Mouse (Mus musculus): ENCODE data around the gene Tepp. TPM values are rescaled to one million over a fixed set of nuclear protein-coding genes. Genes with fewer than 3 reads are reported as not detected.
A peak's percentile ranks its signal among the peaks of the same experiment; 100 is the strongest.

Gene Tepp
- total RNA-seq, 1 experiment from 2014 or later, result not detected

DNA sequence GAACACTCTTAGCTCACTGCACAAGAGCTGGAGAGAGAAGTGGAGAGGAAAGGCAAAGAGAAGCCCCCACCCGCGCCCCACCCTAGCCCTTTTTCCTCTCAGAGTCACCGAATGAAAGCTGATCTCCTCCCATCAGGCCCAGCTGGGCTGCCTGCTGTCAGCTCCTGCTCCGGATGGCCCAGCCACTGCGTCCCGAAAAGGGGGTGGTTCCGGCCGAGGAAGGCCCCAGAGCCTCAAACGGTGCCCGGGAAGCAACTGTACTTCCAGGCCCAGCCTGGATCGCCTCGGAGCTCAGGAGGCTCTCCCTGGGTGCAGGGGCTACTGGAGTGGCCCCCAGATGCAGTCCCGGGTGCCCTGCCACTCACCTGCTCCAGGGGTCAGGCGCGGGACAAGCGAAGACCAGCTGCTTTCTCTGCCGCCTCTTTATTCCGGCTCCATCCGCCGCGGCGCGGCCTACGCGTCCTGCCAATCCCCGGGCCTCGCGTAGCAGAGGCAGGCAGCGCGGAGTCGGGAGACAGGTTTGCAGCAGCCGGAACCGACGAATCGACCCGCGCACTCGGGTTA is 20.9 kb downstream of the Tepp start:
- peak; percentile 84 for DNase-seq

DNA sequence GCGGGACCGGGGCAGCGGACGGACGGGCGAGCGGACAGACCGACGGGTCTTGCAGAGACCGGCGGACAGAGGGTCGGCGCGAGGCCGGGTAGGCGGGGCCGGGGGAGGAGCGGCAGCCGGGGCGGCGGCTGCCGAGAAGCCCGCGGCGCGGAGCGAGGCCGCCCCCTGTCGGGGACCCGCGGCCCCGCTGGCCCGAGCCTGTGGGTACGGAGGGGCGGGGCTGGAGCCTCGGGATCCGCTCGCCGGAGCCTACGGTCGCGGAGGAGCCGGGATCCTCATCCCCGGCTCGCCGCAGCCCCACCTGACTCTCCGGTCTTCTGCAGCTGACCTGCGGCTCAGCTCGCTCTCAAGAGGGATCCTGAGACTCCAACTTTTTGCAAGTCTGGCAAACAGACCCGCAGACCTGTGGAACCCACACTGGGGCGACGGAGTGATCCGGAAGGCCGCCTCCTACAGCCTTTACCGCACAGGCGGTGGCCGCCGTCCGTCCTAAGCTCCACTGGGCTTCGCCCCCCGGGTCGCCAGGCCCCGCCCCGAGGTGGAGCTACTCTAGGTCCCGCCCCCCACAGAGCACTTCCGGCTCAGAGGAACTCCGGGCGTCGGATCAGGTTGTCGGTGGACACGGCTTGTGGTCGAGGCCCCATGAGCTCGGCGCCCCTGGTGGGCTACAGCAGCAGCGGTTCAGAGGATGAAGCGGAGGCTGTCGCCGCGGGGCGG is 21.5 kb downstream of the Tepp start, which contains the start of the genes Zfp319 and Usb1:
TSS of gene Zfp319 (minus strand) at position 231 of the 717 bp plus-strand sequence.
TSS of gene Usb1 (plus strand) at position 565 of the 717 bp plus-strand sequence.
- DNase-seq, result peak; percentile 98

DNA sequence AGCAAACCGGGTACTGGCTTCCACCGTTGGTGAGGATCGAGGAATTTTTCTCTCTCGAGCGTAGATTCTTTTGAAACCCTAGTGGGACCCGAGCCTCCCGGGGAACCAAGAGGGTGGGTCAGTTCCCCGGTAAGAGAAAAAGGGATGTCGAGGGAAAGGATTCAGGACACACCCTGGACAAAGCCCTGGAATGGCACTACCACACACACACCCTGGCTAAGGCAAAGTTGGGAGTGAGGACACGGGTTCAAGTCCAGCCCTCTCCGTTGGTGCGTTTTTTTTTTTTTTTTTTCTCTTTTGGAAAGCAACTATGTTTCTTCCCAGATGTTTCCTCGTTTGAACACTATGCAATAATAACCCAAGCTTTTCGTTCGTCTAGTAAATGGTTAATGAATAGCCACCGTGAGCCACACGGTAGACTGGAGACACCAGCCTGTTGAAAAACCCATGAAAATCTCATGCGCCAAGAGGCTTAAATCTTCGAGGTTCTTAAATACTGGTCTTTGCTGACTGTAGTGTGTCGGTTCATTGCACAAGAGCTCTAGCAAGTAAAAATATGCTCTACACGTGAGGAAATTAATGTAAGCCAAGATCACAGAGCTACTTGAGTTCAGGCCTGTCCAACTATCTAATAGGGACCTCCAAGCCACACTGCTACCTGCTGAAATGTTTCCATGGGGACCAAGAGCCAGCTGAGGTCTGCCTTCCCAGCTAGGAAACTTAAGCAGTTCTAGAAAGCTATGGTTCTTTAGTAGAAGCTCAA is 22.3 kb downstream of the Tepp start:
- no peak for DNase-seq

DNA sequence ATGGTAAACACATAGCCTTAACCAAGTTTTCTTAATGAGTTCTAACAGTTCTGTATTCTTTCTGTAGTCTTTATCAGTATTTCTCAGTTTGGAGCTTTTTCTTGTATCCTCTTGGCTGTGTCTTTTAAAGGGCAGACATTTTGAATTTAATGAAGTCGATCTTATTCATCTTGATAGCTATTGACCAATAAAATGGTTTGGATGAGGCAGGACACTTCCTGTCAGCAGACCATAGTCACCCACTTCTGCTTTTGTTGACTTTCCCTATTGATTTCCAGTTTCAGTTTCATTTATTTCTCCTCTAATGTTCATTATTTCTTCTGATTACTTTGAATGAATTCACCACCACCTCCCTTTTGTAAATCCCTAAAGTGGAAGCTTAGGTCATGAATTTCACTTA is 25.3 kb downstream of the Tepp start:
- DNase-seq, result no peak

DNA sequence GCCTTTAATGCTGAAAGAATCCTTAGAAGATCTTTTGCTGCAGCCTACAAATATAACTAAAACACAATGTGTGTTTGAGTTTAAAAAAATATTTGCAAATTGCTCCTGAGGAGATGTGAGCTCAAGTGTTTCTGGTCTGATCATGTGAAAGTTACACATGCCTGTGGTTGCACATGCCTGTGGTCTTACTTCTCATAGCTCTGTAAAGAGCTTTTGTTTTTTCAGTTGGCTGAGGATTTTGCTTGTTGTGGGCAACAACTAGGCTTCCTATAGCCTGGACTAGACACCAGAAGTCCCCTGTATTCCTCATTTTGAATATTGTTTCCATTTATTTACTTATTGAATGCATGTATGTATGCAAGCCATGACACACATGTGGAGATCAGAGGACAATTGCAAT is 26.0 kb downstream of the Tepp start:
- no peak for DNase-seq

DNA sequence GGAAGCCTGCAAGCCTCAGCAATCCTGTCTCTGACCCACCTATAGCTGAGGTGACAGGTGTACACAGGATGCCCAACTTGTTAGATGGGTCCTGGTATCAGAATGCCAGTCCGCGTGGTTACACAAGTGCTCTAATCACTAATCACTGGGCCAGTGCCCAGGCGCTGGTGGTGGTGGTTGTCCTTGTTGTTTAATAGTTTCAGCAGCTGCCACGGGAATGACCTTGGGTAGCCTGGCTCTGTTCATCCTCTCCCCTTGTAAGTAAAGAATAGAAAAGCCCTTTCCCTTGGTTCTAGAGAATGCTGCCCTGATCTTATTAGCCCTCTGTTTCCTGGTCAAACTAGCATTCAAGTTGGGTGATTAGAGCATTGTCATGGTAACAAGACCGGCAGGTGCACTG is 31.4 kb downstream of the Tepp start:
- peak; percentile 63 for DNase-seq

DNA sequence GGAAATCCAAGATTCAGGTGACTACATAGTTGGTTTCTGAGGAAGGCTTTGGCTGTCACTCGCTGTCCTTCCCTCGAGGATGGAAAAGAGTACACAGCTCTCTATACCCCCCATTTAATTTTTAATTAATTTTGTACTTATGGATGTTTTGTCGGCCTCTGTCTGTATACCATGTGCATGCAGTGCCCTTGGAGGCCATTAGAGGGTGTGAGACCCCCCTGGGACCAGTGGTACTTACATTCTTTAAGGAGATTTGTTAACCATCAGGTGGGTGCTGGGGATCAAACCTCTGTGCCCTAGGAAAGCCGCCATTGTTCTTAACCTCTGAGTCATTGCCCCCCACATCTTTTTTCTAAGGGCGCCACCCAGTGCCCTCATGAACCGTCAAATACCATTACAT is 34.3 kb downstream of the Tepp start:
- no peak for DNase-seq

DNA sequence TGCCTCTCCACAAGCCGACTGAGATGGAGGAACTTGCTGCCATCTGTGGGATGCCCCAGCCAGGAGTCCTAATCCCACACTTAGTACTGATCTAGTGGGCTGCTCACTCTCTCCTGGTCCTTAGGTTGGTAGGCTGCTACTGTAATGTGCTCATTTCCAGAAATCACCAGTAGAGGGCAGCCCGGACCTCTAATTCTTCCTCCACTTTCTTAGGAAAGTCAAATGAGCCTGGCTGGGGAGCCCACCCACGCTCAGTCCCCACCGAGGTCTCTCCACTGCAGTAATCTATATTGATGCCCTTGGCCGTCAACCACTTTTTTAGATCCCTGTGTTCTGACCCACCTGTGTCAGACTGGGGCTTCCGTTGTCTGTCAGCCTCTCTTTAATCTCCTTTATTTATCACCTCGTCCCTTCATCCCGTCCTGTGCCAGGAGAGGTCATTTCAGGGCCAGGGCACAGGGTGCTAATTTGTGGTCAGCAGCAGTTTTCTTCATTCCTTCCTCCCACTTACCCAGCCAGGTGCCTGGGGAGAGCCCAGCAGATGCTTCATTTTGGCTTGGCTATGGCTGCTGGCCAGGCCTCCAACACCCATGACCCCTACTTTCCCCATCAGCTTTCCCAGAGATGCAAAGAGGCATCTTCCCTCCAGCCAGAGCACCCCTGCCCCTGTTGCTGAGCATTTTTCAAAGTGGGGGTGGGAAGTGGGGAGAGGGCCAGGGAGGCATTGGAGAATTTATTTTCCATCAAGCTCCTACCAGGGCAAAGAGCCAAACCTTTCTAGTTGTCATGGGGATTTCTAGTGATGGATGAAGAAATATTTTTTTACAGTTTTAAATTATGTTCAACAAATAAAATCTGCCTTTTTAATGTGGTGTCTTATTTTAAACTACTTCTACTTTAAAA is 36.5 kb downstream of the Tepp start:
- DNase-seq, result peak; percentile 77

DNA sequence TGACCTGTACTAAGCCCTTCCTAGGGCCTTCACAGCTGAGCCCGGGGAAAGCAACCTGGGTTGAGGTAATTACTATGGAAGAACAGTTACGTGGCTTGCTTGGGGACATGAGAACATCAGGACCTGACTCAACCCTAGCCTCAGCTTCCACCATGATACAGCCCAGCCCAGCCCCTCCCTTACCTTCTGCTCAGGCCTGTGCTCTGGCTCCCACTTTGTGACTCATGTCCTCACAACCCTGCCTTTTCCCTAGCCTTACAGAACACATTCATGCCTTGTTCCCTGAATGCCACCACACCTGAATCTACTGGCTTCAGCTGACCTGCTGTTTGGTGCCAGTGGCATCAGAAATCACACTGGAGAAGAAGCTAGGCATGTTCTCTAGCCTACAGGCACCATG is 38.0 kb downstream of the Tepp start:
- DNase-seq, result no peak

DNA sequence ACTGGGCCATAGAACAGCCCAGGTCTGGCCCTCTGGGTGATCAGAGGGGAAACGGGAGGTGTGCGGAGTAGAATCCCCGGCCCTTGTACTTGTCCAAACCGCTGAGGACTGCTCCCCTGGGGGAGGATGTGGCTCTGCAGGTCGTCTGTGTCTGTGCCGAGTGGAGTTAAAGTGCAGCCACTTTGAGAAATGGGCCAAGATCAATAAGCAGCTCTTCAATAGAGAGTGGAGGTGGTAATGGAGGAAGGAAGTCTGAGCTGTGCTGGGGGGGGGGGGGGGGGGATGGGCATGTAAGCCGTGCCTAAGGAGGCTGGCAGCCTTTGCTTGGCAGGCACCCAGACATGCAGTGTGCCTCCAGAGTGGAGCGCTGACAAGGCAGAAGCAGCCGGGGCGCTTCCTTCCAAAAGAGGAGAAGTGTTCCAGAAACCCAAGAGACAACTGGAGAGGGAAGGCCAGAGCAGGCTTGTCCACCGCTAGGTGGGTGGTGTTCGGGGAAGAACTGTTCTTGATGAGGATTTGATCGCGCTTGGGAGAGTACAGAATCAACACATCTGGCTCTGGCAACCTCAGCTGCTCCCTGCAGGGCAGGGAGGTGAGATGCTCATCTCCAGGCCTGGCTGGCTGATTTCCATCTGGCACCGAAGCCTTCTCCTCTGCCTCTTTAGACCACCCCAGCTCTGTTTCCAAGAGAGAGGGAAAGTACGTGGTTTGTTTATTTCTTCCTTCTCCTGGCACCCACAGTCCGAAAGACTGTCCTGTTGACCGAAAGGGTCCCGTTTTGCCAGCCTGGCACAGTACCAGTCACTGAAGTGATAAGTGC is 38.7 kb downstream of the Tepp start:
- DNase-seq, result peak; percentile 75

DNA sequence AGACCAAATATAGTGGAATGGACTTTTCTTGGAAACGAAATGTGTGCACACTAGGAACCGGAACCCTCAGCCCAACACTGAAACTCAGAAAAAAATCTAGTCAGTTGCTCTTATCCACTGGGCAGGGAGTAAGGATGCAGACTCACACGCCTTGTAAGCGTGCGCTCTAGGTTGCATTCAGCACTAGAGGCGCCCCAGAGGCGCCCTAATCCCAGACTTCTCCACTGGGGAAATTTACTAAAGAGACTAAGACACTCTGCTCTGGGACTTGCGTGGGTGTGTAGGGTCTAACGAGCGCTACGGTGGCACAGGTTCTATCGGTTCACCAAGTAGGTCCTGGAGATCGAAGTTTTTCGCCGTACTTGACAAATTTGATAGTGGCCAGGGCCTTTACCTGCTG is 41.1 kb downstream of the Tepp start:
- DNase-seq, result no peak

DNA sequence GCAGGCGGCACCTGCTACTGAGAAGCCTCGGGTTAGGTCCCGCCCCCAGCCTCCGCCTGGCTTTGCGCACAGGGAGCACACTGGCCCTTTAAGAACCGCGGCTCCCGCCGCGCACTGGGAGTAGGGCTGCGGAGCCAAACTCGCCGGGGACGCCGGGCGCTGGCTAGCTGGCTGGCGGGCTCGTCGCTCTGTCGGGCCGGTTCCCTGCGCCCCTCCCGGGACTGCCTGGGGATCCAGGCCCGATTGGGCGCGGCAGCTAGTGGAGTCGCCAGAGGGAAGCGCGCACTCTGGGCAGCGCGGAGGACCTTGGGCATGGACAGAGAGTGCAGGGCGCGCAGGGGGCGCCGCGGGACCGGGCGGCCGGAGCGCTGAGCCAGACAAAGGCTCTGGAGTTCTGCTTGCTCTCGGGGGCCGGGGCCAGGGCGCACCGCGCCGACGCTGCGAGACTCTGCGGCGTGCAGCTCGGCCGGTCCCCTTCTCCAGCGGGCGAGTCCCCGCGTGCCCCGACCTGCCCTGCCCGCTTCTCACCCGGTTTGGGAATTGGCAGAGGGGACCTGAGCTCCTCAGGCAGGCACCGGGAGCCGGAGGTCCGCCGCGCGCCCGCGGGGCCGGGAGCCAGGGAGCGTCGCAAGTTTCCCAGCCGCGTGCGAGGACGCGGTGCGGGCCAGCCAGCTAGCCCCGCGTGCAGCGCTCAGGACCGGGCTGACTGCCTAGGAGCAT is 41.9 kb downstream of the Tepp start, which contains the start of gene Mmp15:
TSS of gene Mmp15 (plus strand) at position 118 of the 720 bp plus-strand sequence.
- peak; percentile 84 for DNase-seq

DNA sequence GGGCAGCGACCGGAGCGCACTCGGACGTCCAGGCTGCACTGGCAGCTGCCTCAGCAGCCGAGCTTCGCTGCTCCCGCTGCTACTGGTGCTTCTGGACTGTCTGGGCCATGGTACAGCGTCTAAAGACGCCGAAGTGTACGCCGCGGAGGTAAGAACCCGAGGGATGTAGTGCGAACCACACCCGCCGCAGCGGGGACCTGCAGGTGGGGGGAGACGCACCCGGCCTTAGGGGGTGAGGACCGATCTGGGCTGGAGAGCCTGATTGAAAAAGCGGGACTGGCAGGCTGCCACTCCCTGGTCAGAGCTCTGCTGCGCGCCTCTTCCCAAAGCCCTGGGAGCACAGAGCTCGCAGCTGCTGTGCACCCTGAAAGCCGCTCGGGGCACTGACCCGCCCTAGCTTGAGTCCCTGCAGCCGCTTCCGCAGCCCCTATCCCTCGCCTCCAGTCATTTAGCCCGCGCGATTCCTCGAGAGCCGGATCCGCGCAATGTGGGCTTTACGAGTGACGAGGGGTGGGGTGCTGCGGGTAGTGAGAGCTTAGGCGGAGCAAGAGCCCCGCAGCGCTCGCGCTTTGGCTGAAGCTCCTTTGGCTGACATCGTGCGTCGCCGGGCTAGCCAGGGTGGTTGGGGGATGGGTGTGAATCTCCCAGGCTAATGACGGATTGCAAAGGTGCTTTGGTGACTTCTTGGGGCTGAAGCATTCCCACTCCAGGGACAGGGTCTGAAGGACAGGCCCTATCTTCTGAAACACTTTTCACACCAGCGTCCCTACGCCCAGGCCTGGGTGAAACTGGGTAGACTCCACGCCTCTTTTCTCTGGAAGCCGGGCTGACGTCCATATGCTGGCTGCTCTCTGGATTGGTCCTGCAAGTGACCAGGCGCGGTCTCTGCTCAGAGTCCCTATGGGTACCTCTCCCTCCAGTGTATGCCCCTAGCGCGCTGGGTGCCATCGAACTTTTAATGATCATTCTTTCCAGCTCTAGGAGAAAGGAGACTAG is 42.8 kb downstream of the Tepp start:
- peak; percentile 61 for DNase-seq

DNA sequence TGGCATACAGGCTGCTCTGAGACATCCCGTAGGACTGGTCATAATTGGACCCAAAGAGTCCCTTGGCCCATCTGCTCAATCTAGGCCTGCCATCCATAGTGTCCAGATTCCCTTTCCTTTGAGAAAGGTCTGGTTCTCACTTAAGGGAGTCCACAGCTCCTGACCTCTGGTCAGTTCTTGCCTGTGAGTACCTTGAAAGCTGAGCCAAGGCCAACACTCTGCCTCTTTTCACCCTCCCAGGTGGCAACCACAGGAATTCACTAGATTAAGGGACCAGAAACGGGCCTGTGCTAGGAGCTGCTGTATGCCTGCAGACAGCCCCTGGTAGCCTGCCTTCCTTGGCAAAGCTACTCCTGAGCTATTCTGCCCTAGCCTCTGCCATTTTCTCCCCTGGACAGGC is 44.2 kb downstream of the Tepp start:
- DNase-seq, result no peak

DNA sequence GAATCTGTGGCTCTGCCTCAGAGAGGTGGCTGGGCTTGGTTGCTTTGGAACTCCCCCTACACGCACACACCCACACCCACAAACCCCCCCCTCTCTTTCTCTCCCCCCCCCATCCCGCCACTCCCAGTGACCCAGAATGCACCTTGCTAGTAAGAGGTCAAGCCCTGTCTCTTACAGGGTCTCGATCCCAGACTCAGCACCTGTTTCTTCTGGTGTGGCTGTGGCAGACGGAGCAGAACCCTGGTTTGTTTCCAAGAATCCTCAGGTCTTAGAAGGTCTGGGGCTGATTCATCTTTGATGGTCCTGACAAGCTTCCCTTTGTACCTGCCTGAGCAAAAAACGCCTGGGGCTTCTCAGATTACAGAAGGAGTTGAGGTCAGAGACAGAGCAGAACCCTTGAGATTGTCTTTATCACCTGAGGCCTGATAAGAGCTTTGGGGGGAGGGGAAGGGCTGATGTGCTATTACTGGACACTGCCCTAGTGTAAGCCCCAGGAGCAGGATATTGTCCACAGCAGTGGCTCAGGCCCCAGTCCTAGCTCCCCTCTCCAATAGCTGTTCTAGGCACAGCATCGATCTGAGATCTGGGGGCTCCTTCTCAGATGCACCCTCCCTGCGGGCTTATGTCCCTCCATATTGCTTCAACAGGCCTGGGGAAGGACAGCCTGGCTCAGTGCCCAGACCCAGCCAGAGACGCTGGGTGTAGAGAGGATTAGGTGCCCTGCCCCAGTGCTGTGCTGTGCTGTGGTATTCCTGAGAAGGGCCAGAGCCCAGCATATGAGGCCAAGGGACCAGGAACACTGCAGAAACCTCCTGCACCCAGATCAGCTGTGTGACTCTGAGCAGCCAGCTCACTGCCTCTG is 48.4 kb downstream of the Tepp start:
- DNase-seq, result peak; percentile 53

DNA sequence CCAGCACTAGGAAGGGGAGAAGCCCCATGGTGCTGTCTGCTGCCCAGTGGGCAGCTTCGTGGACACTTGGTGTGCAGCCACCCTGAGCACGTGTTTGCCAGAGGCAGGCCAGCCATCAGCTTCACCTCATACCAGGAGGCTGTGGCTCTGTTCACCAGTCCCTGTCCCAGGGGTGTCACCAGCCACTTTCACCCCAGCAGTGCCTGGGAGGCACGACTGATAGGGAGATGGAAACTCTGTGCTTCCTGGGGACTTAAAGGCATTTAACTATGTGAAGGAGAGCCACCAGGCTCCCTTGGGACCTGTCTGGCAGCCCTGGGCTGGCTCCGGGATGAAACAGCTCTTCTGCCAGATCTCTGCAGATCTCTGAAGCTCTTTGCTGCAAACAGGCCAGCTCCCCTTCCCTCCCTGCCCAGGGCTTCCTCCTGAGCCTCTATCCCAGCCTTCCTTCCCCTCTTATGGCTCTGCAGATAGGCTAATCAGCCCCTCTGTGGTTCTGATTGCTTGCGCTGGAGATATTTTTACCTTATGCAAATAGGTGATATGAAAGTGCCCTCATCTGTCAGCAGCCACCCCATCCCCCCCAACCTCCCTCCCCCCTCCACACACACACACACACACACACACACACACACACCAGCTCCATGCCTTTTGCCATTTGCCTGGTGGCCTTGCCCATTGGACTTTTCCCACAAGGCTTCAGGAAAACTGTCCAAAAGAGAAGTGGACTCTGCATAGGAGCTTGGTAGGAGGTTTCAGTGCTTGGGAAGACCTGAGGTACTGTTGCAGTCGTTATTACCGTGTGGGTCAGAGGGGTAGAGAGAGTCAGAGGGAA is 50.0 kb downstream of the Tepp start:
- DNase-seq, result peak; percentile 51

DNA sequence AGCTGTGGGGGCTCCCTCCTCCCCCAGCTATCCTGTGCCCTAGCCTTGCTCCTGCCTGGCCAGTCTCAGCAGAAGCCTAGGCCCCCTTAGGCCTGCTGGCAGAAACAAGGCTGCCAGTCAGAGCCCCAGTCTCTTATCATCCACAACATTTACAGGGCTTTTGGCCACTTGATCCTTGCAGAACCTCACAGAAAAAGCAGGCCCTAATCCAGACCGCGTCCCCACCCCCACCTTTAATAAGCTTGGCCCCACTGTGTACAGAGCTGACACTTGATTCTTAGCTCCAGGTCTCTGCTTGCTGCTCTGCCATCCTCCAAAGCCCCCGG is 50.6 kb downstream of the Tepp start:
- DNase-seq, result no peak

Measured in adrenal gland, postnatal 14 days (tissue).